Mouse (Mus musculus) v-Abl transformed pro-B cells (cell line): ENCODE results near the gene Axl.

ENCODE experiments used
- in situ Hi-C, 2 experiments: fragments of 400-800 bp; cut with MboI; formaldehyde crosslinking; loops; one replicate each; pipeline ENCODE4 v1.15.1; 2025; ENCODE audit not compliant: unreplicated experiment in 2 of 2

Axl gene

GRCm38 (mm10) chr7:25788220-25789128 is at the start of gene Axl:
Gene Axl, minus strand, starts transcription at chr7:25788705.
- in situ Hi-C loops, result no loop called here

GRCm38 (mm10) chr7:25835188-25835891 is 46.8 kb upstream of the Axl start:
- in situ Hi-C loops, result no loop called here

- in situ Hi-C loops, result no loop called here
Observed at GRCm38 (mm10) chr7:25831557-25832530, 43.3 kb upstream of the Axl start.

- in situ Hi-C loops, result no loop called here
Observed at GRCm38 (mm10) chr7:25830251-25830650, 41.7 kb upstream of the Axl start.

- in situ Hi-C loops, result no loop called here
Observed at GRCm38 (mm10) chr7:25827199-25827598, 38.7 kb upstream of the Axl start.

- in situ Hi-C loops, result no loop called here
Observed at GRCm38 (mm10) chr7:25826029-25826428, 37.5 kb upstream of the Axl start.

- in situ Hi-C loops, result no loop called here
Observed at GRCm38 (mm10) chr7:25825043-25825442, 36.5 kb upstream of the Axl start.

- in situ Hi-C loops, result no loop called here
Observed at GRCm38 (mm10) chr7:25816241-25816919, 27.9 kb upstream of the Axl start, which contains the start of gene Cyp2s1. Gene Cyp2s1, minus strand, starts transcription at chr7:25816913.

- in situ Hi-C loops, result no loop called here
Observed at GRCm38 (mm10) chr7:25815571-25815970, 27.1 kb upstream of the Axl start.

- in situ Hi-C loops, result no loop called here
Observed at GRCm38 (mm10) chr7:25814711-25815110, 26.2 kb upstream of the Axl start.

GRCm38 (mm10) chr7:25812195-25812594 is 23.7 kb upstream of the Axl start:
- in situ Hi-C loops, result no loop called here

GRCm38 (mm10) chr7:25811716-25812115 is 23.2 kb upstream of the Axl start:
- in situ Hi-C loops, result no loop called here

GRCm38 (mm10) chr7:25805631-25806343 is 17.3 kb upstream of the Axl start:
- in situ Hi-C loops, result loop anchor here (5.0 kb wide), 1 partner anchor 48 kb away; no protein-coding TSS in a partner anchor

- in situ Hi-C loops, result loop anchor here (5.0 kb wide), 1 partner anchor 47 kb away; no protein-coding TSS in a partner anchor
Observed at GRCm38 (mm10) chr7:25804792-25805191, 16.3 kb upstream of the Axl start.

GRCm38 (mm10) chr7:25803460-25803859 is 15.0 kb upstream of the Axl start:
- in situ Hi-C loops, result no loop called here

GRCm38 (mm10) chr7:25802241-25803125 is 14.0 kb upstream of the Axl start:
- in situ Hi-C loops, result no loop called here

GRCm38 (mm10) chr7:25801031-25801430 is 12.5 kb upstream of the Axl start:
- in situ Hi-C loops, result no loop called here

GRCm38 (mm10) chr7:25799369-25799768 is 10.9 kb upstream of the Axl start:
- in situ Hi-C loops, result no loop called here
